Mouse (Mus musculus) embryonic facial prominence, embryonic 10.5 days (tissue): ENCODE measurements around the gene Arhgef6. TPM values are rescaled to one million over a fixed set of nuclear protein-coding genes. Genes with fewer than 3 reads are reported as not detected.

Source experiments
- DNase-seq: peaks from one replicate; pipeline ENCODE4 v3.0.0-alpha.2; 2017; ENCODE audit warnings: low spot score
- H3K27ac ChIP-seq: fragments of 300-500 bp; sonication (generic); replicated peaks from 2 replicates; pipeline ENCODE4 v1.5.1; 2016; ENCODE audit warnings: mild to moderate bottlenecking
- H3K27me3 ChIP-seq: fragments of 300-500 bp; sonication (generic); replicated peaks from 2 replicates; pipeline ENCODE4 v1.6.1; 2016; ENCODE audit warnings: low read depth, mild to moderate bottlenecking; ENCODE audit not compliant: poor library complexity, severe bottlenecking
- H3K36me3 ChIP-seq: fragments of 300-500 bp; sonication (generic); replicated peaks from 2 replicates; pipeline ENCODE4 v1.6.1; 2016; ENCODE audit warnings: mild to moderate bottlenecking, moderate library complexity
- H3K4me1 ChIP-seq: fragments of 300-500 bp; sonication (generic); 2 replicates; pipeline ENCODE4 v1.6.1; 2016
- H3K4me3 ChIP-seq: fragments of 300-500 bp; sonication (generic); 2 replicates; pipeline ENCODE4 v1.5.1; 2016; ENCODE audit warnings: mild to moderate bottlenecking, moderate library complexity
- H3K9me3 ChIP-seq: fragments of 300-500 bp; sonication (generic); 2 replicates; pipeline ENCODE4 v1.6.1; 2016; ENCODE audit warnings: mild to moderate bottlenecking
- WGBS: fragments of 180-500 bp; shearing (Covaris S2); methylation state at CpG from one replicate; pipeline ENCODE4 v1.1.7; 2016; 5-methylcytosine and 5-hydroxymethylcytosine counted together
- polyA plus RNA-seq: library from polyadenylated mRNA; unstranded; fragments of >200 nt; fragmentation: Nextera tagmentation; extraction: Ambion mirVana; gene quantifications from 2 replicates; pipeline ENCODE4 v1.2.1, GENCODE M21; 2016

Gene Arhgef6
- polyA plus RNA-seq: 3.4 and 3.5 TPM in 2 replicates

DNA sequence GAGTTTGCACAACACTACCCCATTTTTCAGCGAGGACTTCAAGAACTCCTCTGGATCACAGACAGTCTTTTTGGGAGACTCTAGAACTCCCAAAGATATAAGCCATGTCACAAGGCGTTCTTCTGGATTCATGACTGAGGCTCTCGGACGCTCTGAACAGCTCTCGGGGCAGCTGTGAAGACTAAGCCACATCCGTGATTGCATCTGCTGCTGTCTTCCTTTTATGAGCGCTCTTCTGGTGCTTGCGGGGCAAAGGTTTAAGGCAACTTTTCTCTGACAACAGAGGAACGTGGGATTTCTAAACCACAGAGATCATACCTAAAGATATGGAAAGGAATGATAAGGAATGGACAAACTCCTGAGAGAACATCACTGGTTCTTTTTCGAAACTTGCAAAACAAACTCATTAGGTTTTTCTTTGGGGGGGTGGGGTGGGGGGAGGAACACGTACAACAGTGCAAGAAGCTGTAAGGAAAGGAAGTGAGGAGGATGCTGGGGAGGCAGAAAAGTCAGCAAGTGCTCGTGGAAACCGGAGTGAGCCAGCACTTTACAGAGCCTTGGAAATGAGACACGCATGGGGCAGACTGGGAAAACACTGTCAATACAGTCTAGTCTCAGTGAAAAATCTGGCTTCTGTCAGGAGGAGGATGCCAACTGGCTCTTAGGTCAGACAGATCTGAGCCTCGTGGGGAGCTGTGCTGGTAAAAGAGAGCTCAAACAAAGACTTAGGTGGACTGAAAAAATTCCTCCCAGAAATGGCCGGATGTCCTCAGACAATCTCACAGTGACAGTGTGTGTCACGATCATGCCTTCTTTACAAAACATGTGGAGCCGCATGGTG lies at the start of gene Arhgef6:
TSS of gene Arhgef6 (minus strand) at position 359 of the 841 bp plus-strand sequence.
- no peaks in the 10 kb centered on the region for H3K9me3 ChIP-seq
- no peak within 1 kb of the TSS for H3K4me3 ChIP-seq
- H3K36me3 ChIP-seq: no peaks in the 10 kb centered on the region
- H3K27me3 ChIP-seq: no peaks in the 10 kb centered on the region
- no peak for DNase-seq
- H3K4me1 ChIP-seq: no peaks in the 10 kb centered on the region
- H3K27ac ChIP-seq: no peak within 1 kb of the TSS
- 64% methylated on average over 18 of the region's 18 CpGs for WGBS

DNA sequence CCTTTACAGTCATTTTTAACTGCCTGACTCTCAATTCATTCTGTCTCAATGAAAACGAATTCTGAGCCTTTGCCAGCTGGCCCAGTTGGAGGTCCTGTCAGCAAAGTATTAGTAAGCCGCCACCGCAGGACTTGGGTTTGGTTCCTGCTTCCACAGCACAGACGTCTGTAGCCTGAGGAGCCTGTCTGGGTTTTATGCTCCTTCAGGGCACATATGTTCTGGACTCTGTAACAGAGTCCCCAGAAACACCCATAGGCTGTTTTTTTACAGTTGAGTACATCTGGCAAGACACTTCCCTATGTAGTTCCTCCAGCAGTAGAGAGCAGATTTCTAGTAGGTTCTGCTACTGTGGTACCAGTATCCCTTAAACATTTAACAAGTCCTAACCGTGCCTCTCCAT lies 42.4 kb upstream of the Arhgef6 start:
- DNase-seq: no peak
- no peak overlapping the region for H3K27ac ChIP-seq
- no peaks in the 10 kb centered on the region for H3K27me3 ChIP-seq
- H3K4me3 ChIP-seq: no peak overlapping the region
- H3K36me3 ChIP-seq: peaks cover 92% of the 10 kb centered on the region
- no peaks in the 10 kb centered on the region for H3K9me3 ChIP-seq
- WGBS: 81% methylated on average over 5 of the region's 5 CpGs
- no peaks in the 10 kb centered on the region for H3K4me1 ChIP-seq

DNA sequence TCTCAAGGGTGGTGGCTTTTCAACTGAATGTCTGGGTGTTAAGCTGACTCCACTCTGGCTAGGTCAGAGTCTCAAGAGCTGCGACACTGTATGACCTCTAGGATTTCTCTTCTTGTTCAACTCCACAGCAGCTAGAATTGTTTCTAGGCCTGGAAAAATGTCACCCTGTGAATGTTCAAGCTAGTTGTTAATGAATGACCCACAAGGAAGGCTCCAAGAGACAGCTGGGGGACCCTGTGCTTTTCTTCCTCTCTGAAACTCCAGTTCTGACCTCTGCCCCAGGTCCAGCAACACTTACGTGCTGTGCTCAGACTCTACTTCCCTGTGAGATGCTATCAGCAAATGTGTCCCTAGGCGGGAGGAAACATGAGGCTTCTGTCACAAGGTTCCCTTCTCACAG lies 40.0 kb upstream of the Arhgef6 start:
- Histone ChIP-seq H3K36me3 (peaks cover 69% of the 10 kb centered on the region), H3K27me3 (no peaks in the 10 kb centered on the region), H3K4me3 (no peak overlapping the region), H3K9me3 (no peaks in the 10 kb centered on the region), H3K27ac (no peak overlapping the region), H3K4me1 (no peaks in the 10 kb centered on the region)
- no peak for DNase-seq
- 79% methylated on average over 3 of the region's 3 CpGs for WGBS

DNA sequence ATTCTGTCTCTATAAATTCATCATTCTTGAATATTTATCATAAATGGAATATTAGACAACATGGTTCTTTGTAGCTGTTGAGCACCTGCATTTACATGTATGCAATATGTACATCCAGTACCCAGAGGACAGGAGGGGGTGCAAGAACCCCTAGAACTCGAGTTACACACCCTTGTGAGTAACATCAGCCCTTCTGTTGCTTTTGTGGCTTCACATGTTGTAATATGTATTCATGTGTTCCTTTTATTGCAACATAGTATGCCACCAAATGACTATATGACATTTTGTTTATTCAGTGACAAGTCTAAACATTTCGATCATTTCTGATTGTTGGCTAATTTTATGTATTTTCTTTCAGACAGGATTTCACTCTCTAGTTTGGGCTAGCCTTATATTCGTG lies 38.6 kb upstream of the Arhgef6 start:
- peaks cover 56% of the 10 kb centered on the region for H3K36me3 ChIP-seq
- 77% methylated on average over 3 of the region's 3 CpGs for WGBS

DNA sequence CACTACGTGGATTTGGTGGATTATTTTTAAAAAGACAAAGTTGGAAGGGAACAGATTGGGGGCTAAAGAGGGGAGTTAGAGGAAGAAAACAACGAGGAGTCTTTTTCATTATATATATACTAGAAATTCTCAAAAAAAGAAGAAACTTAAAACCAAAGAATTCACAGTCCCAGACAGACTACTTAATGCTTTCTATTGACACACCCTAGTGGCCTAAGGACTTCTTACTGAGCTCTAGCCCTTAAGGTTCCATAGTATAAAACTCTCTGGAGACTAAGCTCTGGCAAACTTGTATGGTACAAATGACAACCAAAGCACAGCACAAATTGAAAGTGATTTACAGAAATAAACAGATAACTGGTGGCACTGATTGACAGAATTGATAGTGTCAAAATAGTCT lies 35.5 kb upstream of the Arhgef6 start:
- WGBS: 83% methylated on average over 2 of the region's 2 CpGs

More for the DNA sequence above, 38.6 kb upstream of the Arhgef6 start:
- no peak for DNase-seq
- Histone ChIP-seq H3K27me3 (no peaks in the 10 kb centered on the region), H3K27ac (no peak overlapping the region), H3K4me3 (no peak overlapping the region), H3K4me1 (no peaks in the 10 kb centered on the region), H3K9me3 (no peaks in the 10 kb centered on the region)

DNA sequence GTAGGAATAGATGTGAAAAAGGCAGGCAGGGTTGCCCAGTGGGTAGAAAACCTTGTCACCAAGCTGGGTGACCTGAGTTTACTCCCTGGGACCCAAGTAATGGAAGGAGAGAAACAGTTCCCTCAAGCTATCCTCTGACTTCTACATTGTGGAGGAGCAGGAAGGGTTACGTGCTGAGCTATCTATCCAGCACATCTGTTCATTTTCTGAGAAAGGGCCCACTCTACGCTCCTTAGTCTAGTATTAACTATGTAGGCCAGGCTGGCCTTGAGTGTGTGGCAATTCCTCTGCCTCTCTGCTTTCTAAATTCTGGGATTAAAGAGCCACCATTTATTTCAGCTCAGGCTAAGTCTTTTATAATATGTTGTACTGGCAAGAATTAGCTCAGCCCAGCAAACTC lies 35.0 kb upstream of the Arhgef6 start:
- Histone ChIP-seq H3K27ac (no peak overlapping the region), H3K36me3 (peaks cover 22% of the 10 kb centered on the region), H3K4me1 (no peaks in the 10 kb centered on the region), H3K4me3 (no peak overlapping the region), H3K9me3 (no peaks in the 10 kb centered on the region), H3K27me3 (no peaks in the 10 kb centered on the region)
- DNase-seq: no peak
- WGBS: 90% methylated on average over 2 of the region's 2 CpGs

More for the DNA sequence above, 35.5 kb upstream of the Arhgef6 start:
- no peak for DNase-seq
- Histone ChIP-seq H3K9me3 (no peaks in the 10 kb centered on the region), H3K36me3 (peaks cover 27% of the 10 kb centered on the region), H3K27ac (no peak overlapping the region), H3K4me3 (no peak overlapping the region), H3K4me1 (no peaks in the 10 kb centered on the region), H3K27me3 (no peaks in the 10 kb centered on the region)

DNA sequence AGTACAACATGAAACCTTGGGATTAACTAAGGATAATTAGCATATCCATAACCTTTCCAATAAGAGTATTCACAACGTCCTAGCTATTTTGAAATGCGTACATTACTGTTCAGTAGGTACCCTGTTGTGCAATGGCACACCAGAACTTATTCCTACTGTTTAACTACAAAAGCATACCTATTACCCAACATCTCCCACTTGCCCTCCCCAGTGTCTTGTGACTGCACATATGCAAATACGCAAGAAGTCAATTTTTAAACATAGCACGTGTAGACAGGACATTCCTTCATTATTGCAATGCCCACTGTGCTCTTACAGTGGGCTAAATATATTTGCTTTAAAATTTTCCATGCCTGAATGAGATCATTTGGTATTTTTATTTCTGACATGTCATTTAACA lies 34.4 kb upstream of the Arhgef6 start:
- Histone ChIP-seq H3K4me1 (no peaks in the 10 kb centered on the region), H3K36me3 (peaks cover 16% of the 10 kb centered on the region), H3K27ac (no peak overlapping the region), H3K27me3 (no peaks in the 10 kb centered on the region), H3K4me3 (no peak overlapping the region), H3K9me3 (no peaks in the 10 kb centered on the region)
- DNase-seq: no peak
- WGBS: 87% methylated on average over 4 of the region's 4 CpGs

DNA sequence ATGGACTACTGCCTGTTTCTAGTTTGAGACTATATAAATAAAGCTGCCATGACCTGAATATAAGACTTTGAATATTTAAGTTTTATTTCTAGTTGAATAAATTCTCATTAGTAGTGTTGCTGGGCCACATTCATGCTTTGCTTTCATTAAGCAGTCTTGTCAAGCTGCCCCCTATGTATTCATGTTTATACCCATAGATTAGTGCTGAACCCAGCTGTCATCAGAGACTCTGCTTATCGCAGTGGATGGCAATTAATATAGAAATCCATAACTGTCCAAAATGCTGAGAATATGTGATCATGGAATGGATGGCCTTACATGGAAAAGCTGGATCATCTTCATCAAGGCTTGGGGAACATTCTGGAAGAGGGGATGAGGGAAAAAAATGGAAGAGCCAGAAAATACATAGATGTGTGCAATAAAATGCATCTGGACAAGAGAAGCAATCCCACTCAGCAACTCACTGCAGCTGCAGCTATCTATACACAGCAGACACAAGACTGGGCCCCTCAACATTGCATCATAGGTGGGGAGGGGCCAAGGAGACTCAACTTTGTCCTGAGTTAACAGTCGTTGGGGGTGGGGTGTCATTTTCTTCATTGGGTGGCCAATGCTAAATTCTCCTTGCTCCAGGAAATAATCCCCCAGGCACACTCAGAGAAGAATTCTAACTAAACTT lies 26.5 kb upstream of the Arhgef6 start:
- 80% methylated on average over 2 of the region's 2 CpGs for WGBS
- H3K36me3 ChIP-seq: no peaks in the 10 kb centered on the region
- no peak for DNase-seq

DNA sequence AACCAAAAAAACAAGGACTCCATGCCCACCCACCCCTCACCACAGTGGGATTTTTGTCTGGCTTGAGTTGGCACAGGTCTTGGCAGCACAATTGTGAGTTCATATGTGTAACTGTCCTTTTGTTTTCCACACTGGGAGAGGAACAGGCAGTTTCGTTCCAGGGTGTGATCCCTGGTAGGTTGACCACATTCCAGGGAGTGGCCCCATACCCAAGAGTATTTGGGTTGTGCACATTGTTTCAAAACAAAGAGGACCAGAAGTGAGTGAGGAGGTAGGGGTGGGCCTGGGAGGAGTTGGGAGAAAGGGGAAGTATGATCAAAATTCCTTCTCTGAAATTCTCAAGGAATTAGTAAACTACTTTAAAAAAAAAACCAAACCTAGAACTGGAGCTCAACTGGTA lies 20.8 kb upstream of the Arhgef6 start:
- no peak for DNase-seq
- Histone ChIP-seq H3K27ac (no peak overlapping the region), H3K4me1 (no peaks in the 10 kb centered on the region), H3K4me3 (no peak overlapping the region), H3K27me3 (no peaks in the 10 kb centered on the region), H3K9me3 (no peaks in the 10 kb centered on the region), H3K36me3 (no peaks in the 10 kb centered on the region)
- WGBS: 76% methylated on average over 1 of the region's 1 CpGs

More for the DNA sequence above, 26.5 kb upstream of the Arhgef6 start:
- H3K4me3 ChIP-seq: no peak overlapping the region
- no peaks in the 10 kb centered on the region for H3K27me3 ChIP-seq
- H3K4me1 ChIP-seq: no peaks in the 10 kb centered on the region
- no peaks in the 10 kb centered on the region for H3K9me3 ChIP-seq
- no peak overlapping the region for H3K27ac ChIP-seq

DNA sequence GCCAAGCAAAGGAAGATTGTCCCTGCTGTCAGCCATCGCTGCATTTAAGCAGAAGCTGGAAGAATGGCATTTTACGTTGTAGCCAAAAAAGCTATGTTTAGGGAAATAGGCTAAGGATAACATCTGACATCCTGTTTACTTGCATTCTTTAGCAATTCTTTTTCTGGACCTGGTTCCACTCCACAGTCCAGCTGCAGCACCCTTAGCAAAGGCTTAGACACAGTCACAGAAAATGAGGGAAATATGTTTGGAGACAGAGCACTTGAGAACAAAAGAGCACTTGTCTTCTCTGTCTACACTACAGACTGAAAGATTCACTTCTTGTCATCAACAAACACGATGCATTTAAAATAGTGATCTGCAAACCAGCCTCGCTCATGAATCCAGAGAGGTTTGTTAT lies 691 bp upstream of the Arhgef6 start:
- no peaks in the 10 kb centered on the region for H3K27me3 ChIP-seq
- H3K4me3 ChIP-seq: no peak overlapping the region
- WGBS: 69% methylated on average over 4 of the region's 4 CpGs
- no peak for DNase-seq
- H3K27ac ChIP-seq: no peak overlapping the region
- no peaks in the 10 kb centered on the region for H3K9me3 ChIP-seq
- H3K4me1 ChIP-seq: no peaks in the 10 kb centered on the region
- no peaks in the 10 kb centered on the region for H3K36me3 ChIP-seq

DNA sequence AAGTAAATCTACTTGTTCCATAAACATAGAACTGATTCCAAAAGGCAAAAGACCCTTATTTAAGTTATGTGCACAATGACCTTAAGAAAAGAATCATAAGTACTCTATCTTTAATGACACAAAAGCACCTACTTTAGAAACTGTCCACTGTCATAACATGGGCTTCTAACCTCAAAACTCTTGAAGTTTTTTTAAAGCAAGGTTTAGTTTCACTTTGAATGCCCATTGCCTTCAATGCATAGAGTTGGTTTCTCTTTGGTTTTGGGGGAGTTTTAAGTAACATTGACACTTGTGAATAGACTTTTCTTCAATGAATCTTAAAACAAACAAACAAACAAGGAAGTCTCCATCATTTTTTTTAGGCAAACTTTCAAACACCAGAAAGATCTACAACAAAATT lies 947 bp downstream of the Arhgef6 start:
- Histone ChIP-seq H3K27ac (no peak overlapping the region), H3K4me3 (no peak overlapping the region), H3K9me3 (no peaks in the 10 kb centered on the region), H3K27me3 (no peaks in the 10 kb centered on the region), H3K4me1 (no peaks in the 10 kb centered on the region), H3K36me3 (no peaks in the 10 kb centered on the region)
- no peak for DNase-seq

DNA sequence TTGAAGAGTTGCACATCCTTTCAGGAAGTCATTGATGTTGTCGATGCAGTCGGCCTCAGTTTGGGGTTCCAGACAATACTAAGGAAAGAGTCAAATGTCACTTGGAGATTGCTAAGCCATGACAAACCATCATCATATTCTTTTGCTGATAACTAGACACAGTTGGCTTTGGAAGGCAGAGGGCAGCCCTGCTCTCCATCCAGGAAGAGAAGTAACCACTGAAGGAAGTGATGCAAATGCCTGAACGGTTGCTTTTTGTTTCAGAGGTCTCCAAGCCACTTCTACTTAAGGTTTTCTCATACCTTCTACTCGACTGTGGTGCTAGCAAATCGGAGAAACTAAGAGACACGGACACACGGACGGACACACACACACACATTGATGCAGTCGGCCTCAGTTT lies 1.6 kb downstream of the Arhgef6 start:
- no peak for DNase-seq
- 88% methylated on average over 9 of the region's 9 CpGs for WGBS
- no peak overlapping the region for H3K4me3 ChIP-seq

DNA sequence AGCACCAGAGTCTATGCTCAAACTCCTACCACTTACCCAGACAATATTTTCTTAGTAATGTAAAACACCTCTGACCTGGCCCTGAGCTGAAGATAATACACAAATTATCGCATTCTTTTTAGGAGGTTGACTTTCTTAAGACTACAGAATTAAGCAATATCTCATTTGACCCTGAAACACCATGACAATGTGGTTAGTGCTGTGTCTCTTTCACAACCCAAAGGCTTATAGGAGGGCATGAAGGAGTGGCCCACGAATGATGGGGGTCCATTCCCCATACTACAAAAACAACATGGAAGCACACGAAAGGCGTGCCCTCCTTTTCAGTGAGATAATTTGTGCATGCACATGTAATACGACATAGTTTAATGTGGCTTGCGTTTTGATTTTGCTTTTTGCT lies 3.2 kb downstream of the Arhgef6 start:
- 90% methylated on average over 6 of the region's 6 CpGs for WGBS
- Histone ChIP-seq H3K9me3 (no peaks in the 10 kb centered on the region), H3K27ac (no peak overlapping the region), H3K4me1 (no peaks in the 10 kb centered on the region), H3K4me3 (no peak overlapping the region), H3K27me3 (no peaks in the 10 kb centered on the region), H3K36me3 (no peaks in the 10 kb centered on the region)
- DNase-seq: no peak

More for the DNA sequence above, 1.6 kb downstream of the Arhgef6 start:
- Histone ChIP-seq H3K27me3 (no peaks in the 10 kb centered on the region), H3K36me3 (no peaks in the 10 kb centered on the region), H3K27ac (no peak overlapping the region), H3K9me3 (no peaks in the 10 kb centered on the region), H3K4me1 (no peaks in the 10 kb centered on the region)
